Mouse (Mus musculus): ENCODE results near the gene Ifit3b. TPM values are rescaled to one million over a fixed set of nuclear protein-coding genes. Genes with fewer than 3 reads are reported as not detected.

Gene Ifit3b
- total RNA-seq, 2 experiments from 2014 or later, result 0.90 to 1.5 TPM

Other genes starting within 250 kb of the Ifit3b start
- gene Ch25h, start 132.8 kb upstream of the Ifit3b start, total RNA-seq (2021), result under 1 TPM in 1 of 2 experiments, not detected in 1; 0.25 TPM
- 10 to 100 TPM; 22.2 to 28.9 TPM for gene Lipa, start 80.5 kb upstream of the Ifit3b start, total RNA-seq (2021)
- 1 to 10 TPM; 3.1 to 3.7 TPM for gene Ifit2, start 57.3 kb upstream of the Ifit3b start, total RNA-seq (2021)
- gene Ifit3, start 24.4 kb upstream of the Ifit3b start, total RNA-seq (2021), result 1 to 10 TPM; 2.8 to 3.4 TPM
- 1 to 10 TPM; 1.3 to 2.5 TPM for gene Ifit1bl1, start 6.0 kb upstream of the Ifit3b start, total RNA-seq (2021)
- gene Ifit1bl2, start 32.8 kb downstream of the Ifit3b start, total RNA-seq (2021), result 1 to 10 TPM; 1.1 to 2.1 TPM
- gene Ifit1, start 32.9 kb downstream of the Ifit3b start, total RNA-seq (2021), result 1 to 10 TPM; 1.8 to 2.0 TPM
- gene Slc16a12, start 139.3 kb downstream of the Ifit3b start, total RNA-seq (2021), result 1 to 10 TPM; 1.0 to 1.7 TPM